Mouse (Mus musculus) kidney, adult 9 months (tissue): ENCODE data around the gene Zfp296.

ENCODE experiments used
- DNase-seq: peaks from one replicate; pipeline ENCODE4 v3.0.0; 2022

Gene Zfp296

GRCm38 (mm10) chr7:19609641-19610332 lies 32.7 kb downstream of the Zfp296 start:
- no peak for DNase-seq

- no peak for DNase-seq
Observed at GRCm38 (mm10) chr7:19610969-19611368, 33.9 kb downstream of the Zfp296 start.

- no peak for DNase-seq
Observed at GRCm38 (mm10) chr7:19615036-19615577, 38.0 kb downstream of the Zfp296 start.

- DNase-seq: peak; percentile 87
Observed at GRCm38 (mm10) chr7:19619004-19619801, 42.1 kb downstream of the Zfp296 start.

GRCm38 (mm10) chr7:19620811-19621210 lies 43.7 kb downstream of the Zfp296 start:
- no peak for DNase-seq

GRCm38 (mm10) chr7:19622241-19622640 lies 45.2 kb downstream of the Zfp296 start:
- no peak for DNase-seq

- DNase-seq: no peak
Observed at GRCm38 (mm10) chr7:19623433-19623832, 46.3 kb downstream of the Zfp296 start.

GRCm38 (mm10) chr7:19627721-19628120 lies 50.6 kb downstream of the Zfp296 start:
- peak; percentile 29 for DNase-seq

GRCm38 (mm10) chr7:19628192-19628535 lies 51.1 kb downstream of the Zfp296 start:
- DNase-seq: no peak

GRCm38 (mm10) chr7:19628536-19629360 lies 51.7 kb downstream of the Zfp296 start:
- DNase-seq: peak; percentile 99

- DNase-seq: peak; percentile 90
Observed at GRCm38 (mm10) chr7:19629361-19629734, 52.3 kb downstream of the Zfp296 start, which contains the start of gene Relb. Gene Relb (minus strand): TSS chr7:19629438.
